Mouse (Mus musculus) liver, adult 2 months (tissue): ENCODE results near the gene Tmub1. TPM values are rescaled to one million over a fixed set of nuclear protein-coding genes. Genes with fewer than 3 reads are reported as not detected.

Experiments used
- DNase-seq: peaks from one replicate; pipeline ENCODE4 v3.0.0-alpha.2; 2011; ENCODE audit warnings: low read depth, low spot score; ENCODE audit errors: extremely low read depth
- H3K27ac ChIP-seq: fragments of 200-500 bp; replicated peaks from 2 replicates; pipeline ENCODE4 v1.5.1; 2012; ENCODE audit warnings: low read depth, mild to moderate bottlenecking, control low read depth, inconsistent platforms, low read length; ENCODE audit not compliant: insufficient read depth
- H3K27me3 ChIP-seq: fragments of 200-500 bp; 2 replicates; pipeline ENCODE4 v1.6.1; 2012; ENCODE audit warnings: mild to moderate bottlenecking, moderate library complexity, low read length, inconsistent platforms; ENCODE audit not compliant: control insufficient read depth, insufficient read depth
- H3K36me3 ChIP-seq: fragments of 200-500 bp; 2 replicates; pipeline ENCODE4 v1.6.1; 2012; ENCODE audit warnings: low read length, inconsistent platforms; ENCODE audit not compliant: control insufficient read depth, insufficient read depth
- H3K4me1 ChIP-seq: fragments of 200-500 bp; 2 replicates; pipeline ENCODE4 v1.6.1; 2011; ENCODE audit warnings: low read length; ENCODE audit not compliant: control insufficient read depth, insufficient read depth
- H3K4me3 ChIP-seq: fragments of 200-500 bp; 2 replicates; pipeline ENCODE4 v1.5.1; 2011; ENCODE audit warnings: low read depth, mild to moderate bottlenecking, control low read depth, low read length, moderate library complexity; ENCODE audit not compliant: insufficient read depth
- H3K79me2 ChIP-seq: fragments of 200-500 bp; 2 replicates; pipeline ENCODE4 v1.6.1; 2012; ENCODE audit warnings: inconsistent platforms, mild to moderate bottlenecking, low read length, moderate library complexity; ENCODE audit not compliant: control insufficient read depth, insufficient read depth
- H3K9ac ChIP-seq: fragments of 200-500 bp; 2 replicates; pipeline ENCODE4 v1.6.1; 2012; ENCODE audit warnings: low read depth, mild to moderate bottlenecking, control low read depth, inconsistent platforms, low read length
- CTCF ChIP-seq: fragments of 200-500 bp; IDR thresholded peaks from 2 replicates; pipeline ENCODE4 v1.5.1; 2011; ENCODE audit warnings: low read depth, low read length, control low read depth
- POLR2A ChIP-seq: fragments of 200-500 bp; IDR thresholded peaks from 2 replicates; pipeline ENCODE4 v1.6.1; 2011; ENCODE audit warnings: low read length, control low read depth; ENCODE audit not compliant: insufficient read depth; ENCODE audit errors: extremely low read depth
- WGBS: fragments of 180-500 bp; shearing (Covaris S2); methylation state at CpG from one replicate; pipeline ENCODE4 v1.1.7; 2018; 5-methylcytosine and 5-hydroxymethylcytosine counted together
- polyA plus RNA-seq: library from polyadenylated mRNA; depleted of rRNA; stranded (reverse); fragments of >200 nt; gene quantifications from 2 replicates; pipeline ENCODE4 v1.2.3, GENCODE M21; 2012
- total RNA-seq: library from RNA; depleted of rRNA; stranded (reverse); fragments of >200 nt; gene quantifications from 2 replicates; pipeline ENCODE4 v1.2.3, GENCODE M21; 2014

Gene Tmub1
- total and polyA plus RNA-seq, 2 experiments, result 5.2 to 30.7 TPM

DNA sequence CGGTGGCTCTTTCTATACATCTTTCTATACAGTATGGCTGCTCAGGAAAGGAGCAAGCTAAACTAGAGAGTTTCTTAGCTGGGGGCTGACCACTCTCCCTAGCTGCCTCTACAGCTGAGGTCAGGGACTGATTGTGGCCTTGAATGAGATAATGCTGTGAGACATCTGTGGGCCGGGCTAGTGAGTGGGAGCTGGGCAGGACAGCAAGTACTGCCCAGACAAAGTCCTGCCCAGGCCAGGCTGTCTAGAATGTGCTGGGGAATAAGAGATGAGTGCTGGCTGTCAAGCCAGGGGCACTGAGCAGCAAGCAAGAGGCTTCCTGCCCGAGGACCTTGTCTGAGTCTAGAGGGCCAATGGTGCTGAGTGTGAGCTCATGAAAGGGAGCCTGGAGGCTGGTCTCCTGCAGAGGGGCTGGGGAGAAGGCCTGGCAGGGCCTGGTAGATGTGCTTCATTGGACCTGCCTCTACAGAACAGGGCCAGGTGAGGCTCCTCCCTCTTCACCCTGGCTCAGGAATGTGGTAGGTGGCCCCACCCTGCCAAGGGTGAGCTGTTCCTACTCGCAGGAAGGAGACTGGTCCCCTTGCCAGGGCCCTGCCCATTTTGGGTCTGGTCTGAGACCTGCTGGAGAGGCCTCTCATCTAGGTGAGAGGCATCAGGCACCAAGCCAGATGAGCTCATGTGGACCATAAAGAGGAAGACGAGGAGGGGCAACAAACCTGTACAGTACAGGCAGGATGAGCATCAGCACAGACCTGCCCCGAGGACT is 28.0 kb upstream of the Tmub1 start:
- Histone ChIP-seq H3K79me2 (peaks cover 39% of the 10 kb centered on the region), H3K27me3 (no peaks in the 10 kb centered on the region), H3K9ac (no peak overlapping the region), H3K4me1 (no peaks in the 10 kb centered on the region), H3K27ac (no peak overlapping the region), H3K36me3 (no peaks in the 10 kb centered on the region; the same call in 1 of the 2 replicates), H3K4me3 (no peak overlapping the region)
- WGBS, result 69% methylated on average over 6 of the region's 6 CpGs
- TF ChIP-seq CTCF, result no peak
- peak; percentile 38 for DNase-seq

DNA sequence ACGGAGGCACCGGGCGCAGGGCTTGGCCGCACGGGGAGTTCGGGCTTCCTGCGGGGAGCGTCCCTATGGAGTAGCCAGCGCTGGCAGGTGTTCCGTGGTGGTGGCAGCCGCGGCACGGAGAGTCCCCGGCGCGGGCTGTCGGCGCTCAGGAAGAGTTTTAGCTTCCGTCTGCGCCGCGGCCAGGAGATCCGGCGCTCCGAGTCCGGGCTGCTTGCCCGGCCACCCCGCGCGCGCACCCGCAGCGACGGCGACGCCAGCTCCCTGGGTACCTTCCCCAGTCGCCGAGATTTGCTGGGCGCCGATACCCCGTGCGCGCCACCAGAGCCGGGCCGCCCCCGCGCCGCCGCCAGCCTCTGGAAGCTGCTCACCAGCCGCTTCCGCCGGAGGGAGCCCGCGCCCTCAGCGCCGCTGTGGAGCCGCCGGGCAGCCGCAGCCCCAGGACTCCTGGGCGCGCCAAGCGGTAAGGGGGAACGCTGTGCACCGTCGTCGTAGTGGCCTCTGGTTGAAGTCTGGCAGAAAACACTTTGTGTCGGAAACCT is 27.1 kb upstream of the Tmub1 start:
- no peaks in the 10 kb centered on the region; the same call in 1 of the 2 replicates for H3K36me3 ChIP-seq
- H3K79me2 ChIP-seq, result peaks cover 39% of the 10 kb centered on the region
- H3K27me3 ChIP-seq, result no peaks in the 10 kb centered on the region
- no peak overlapping the region for H3K27ac ChIP-seq
- no peaks in the 10 kb centered on the region for H3K4me1 ChIP-seq
- H3K4me3 ChIP-seq, result peak overlapping the region; percentile 4; the same call in 1 of the 2 replicates
- no peak for DNase-seq
- TF ChIP-seq CTCF (no peak), POLR2A (no peak)
- no peak overlapping the region for H3K9ac ChIP-seq
- WGBS, result 39% methylated on average over 67 of the region's 67 CpGs

- no peak for TF ChIP-seq POLR2A
- H3K4me3 ChIP-seq, result peak overlapping the region; percentile 4; the same call in 1 of the 2 replicates
- no peak for DNase-seq
- H3K27me3 ChIP-seq, result no peaks in the 10 kb centered on the region
- no peaks in the 10 kb centered on the region; the same call in 1 of the 2 replicates for H3K36me3 ChIP-seq
- no peaks in the 10 kb centered on the region for H3K4me1 ChIP-seq
- WGBS, result 49% methylated on average over 77 of the region's 77 CpGs
- H3K9ac ChIP-seq, result no peak overlapping the region
- peaks cover 39% of the 10 kb centered on the region for H3K79me2 ChIP-seq
- no peak overlapping the region for H3K27ac ChIP-seq
Observed at GRCm38 (mm10) chr5:24474025-24474722, 26.5 kb upstream of the Tmub1 start.

- no peak for TF ChIP-seq CTCF
- Histone ChIP-seq H3K4me3 (no peak overlapping the region), H3K36me3 (no peaks in the 10 kb centered on the region; the same call in 1 of the 2 replicates), H3K9ac (no peak overlapping the region), H3K4me1 (no peaks in the 10 kb centered on the region), H3K79me2 (peaks cover 39% of the 10 kb centered on the region), H3K27ac (no peak overlapping the region), H3K27me3 (no peaks in the 10 kb centered on the region)
- no peak for DNase-seq
- WGBS, result 86% methylated on average over 7 of the region's 7 CpGs
Observed at GRCm38 (mm10) chr5:24472884-24473619, 25.4 kb upstream of the Tmub1 start.

- H3K27me3 ChIP-seq, result no peaks in the 10 kb centered on the region
- H3K27ac ChIP-seq, result no peak overlapping the region
- H3K79me2 ChIP-seq, result peaks cover 44% of the 10 kb centered on the region
- TF ChIP-seq CTCF, result peak; percentile 98
- TF ChIP-seq POLR2A, result no peak
- H3K9ac ChIP-seq, result no peak overlapping the region
- H3K4me1 ChIP-seq, result no peaks in the 10 kb centered on the region
- no peaks in the 10 kb centered on the region for H3K36me3 ChIP-seq
- DNase-seq, result peak; percentile 54
- H3K4me3 ChIP-seq, result no peak overlapping the region
- WGBS, result 9% methylated on average over 5 of the region's 5 CpGs
Observed at GRCm38 (mm10) chr5:24470600-24470999, 22.9 kb upstream of the Tmub1 start.
